Mouse (Mus musculus) E14TG2a.4 (cell line): ENCODE results near the gene Psd.

Source experiments
- CTCF ChIP-seq: conservative IDR thresholded peaks from 2 replicates; pipeline ENCODE4 v1.5.1; 2014; ENCODE audit warnings: low read length
- NANOG ChIP-seq: IDR thresholded peaks from 2 replicates; pipeline ENCODE4 v1.6.1; 2014; ENCODE audit warnings: borderline replicate concordance, low read length, mixed read lengths
- POU5F1 ChIP-seq: IDR thresholded peaks from 2 replicates; pipeline ENCODE4 v1.6.1; 2014; ENCODE audit warnings: low read length, borderline replicate concordance

DNA sequence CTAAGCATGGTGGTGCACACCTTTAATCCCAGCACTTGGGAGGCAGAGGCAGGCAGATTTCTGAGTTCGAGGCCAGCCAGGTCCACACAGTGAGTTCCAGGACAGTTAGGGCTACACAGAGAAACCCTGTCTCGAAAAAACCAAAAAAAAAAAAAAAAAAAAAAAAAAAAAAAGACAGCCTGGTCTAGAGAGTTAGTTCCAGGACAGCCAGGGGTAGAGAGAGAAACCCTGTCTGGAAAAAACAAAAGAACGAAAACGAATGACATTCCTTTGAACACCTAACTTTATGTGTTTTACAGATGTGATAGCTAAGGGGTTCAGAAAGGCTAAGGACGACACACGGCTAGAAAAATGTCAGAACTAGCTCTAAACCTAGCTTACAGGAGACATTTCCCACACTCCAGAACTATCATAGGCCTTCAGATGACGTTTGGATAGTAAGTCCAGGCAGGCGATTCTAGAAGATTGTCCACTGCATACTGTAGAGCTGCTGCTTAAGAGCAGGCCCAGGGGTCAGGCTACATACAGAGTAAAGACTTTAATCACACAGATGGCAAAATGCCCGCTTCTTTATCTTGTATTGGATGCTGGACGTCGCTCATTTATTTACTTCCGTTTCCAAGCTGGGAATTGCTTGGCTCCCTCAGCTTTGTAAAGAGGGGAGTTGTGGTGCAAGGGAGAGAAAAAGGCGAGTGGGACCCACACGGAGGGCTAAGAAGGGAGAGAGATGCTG lies 21.1 kb upstream of the Psd start:
- TF ChIP-seq CTCF (no peak), POU5F1 (no peak), NANOG (no peak)
